Mouse (Mus musculus) mammary gland, adult 2 months (tissue): Measurements from ENCODE around the gene Ces1h. TPM values are rescaled to one million over a fixed set of nuclear protein-coding genes. Genes with fewer than 3 reads are reported as not detected.

Experiments used
- polyA plus RNA-seq: library from polyadenylated mRNA; depleted of rRNA; stranded (reverse); fragments of >200 nt; gene quantifications from 2 replicates; pipeline ENCODE4 v1.2.3, GENCODE M21; 2012; ENCODE audit warnings: low replicate concordance; rRNA removed

Gene Ces1h
- not detected in 2 replicates for polyA plus RNA-seq

DNA sequence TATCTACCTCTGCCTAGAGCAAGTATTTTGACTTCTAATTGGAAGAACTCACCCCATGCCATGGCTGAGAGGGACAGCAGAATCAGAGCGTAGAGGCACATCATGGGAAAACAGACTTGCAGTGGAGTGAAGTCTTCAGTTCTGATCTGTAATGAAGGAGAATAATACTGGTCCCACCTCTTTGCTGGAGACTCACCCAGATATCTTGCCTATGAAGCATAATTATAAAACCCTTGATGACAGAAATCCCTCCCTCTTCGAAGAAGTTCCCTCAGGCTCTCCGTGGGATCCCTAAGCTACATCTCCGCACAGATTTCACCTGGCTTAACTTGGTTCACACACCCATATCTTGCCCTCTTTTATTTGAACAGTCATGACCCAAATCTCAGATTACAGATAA is at the start of gene Ces1h:
TSS of gene Ces1h (minus strand) at position 101 of the 400 bp plus-strand sequence.

DNA sequence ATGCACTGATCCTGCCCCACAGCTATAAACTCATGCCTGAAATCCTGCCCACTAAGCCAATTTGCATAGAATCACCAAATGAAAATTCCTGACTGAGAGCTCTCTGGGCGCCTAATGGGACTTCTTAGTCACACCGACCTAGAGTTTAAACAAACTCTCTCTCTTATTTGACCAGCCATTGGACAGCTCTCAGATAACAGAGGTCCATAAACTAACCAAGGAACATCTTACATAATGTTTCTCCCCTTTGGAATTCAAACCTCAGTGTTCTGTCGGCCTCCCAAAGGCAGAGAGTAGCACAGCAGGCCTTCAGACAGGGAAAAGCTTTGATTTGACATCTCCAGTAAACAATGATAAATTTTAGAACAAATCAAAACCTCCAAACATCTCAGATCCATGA is 42.3 kb downstream of the Ces1h start, which contains the start of gene Ces1g:
TSS of gene Ces1g (minus strand) at position 102 of the 400 bp plus-strand sequence.

Other genes starting within 250 kb of the Ces1h start
- 2.0 TPM in 1 of 2 replicates, not detected in the other for gene Ces1c, start 248.4 kb downstream of the Ces1h start, polyA plus RNA-seq
- gene Ces1d, start 181.9 kb downstream of the Ces1h start, polyA plus RNA-seq: 662 and 1,338 TPM in 2 replicates
- gene Ces1e, start 150.1 kb downstream of the Ces1h start, polyA plus RNA-seq: 0.30 and 0.62 TPM in 2 replicates
- 26.6 and 56.2 TPM in 2 replicates for gene Ces1f, start 100.0 kb downstream of the Ces1h start, polyA plus RNA-seq
- gene Ces1g, start 42.4 kb downstream of the Ces1h start, polyA plus RNA-seq: 0.26 TPM in 1 of 2 replicates, not detected in the other
- gene Ces5a, start 156.1 kb upstream of the Ces1h start, polyA plus RNA-seq: not detected in 2 replicates